Mouse (Mus musculus) induced T-regulatory cell, adult 2 months (primary cell): ENCODE data around the gene Arhgef7.
"Not testable (repeated sequence)": the region's sequence is repeated elsewhere in the genome, so short reads cannot be mapped to it uniquely, and the experiment has no call there.

Experiments used
- DNase-seq: peaks from one replicate; pipeline ENCODE4 v3.0.0-alpha.2; 2012; ENCODE audit warnings: low read depth

Gene Arhgef7

GRCm38 (mm10) chr8:11834691-11835090 lies 107.2 kb downstream of the Arhgef7 start:
- DNase-seq, result no peak

DNA sequence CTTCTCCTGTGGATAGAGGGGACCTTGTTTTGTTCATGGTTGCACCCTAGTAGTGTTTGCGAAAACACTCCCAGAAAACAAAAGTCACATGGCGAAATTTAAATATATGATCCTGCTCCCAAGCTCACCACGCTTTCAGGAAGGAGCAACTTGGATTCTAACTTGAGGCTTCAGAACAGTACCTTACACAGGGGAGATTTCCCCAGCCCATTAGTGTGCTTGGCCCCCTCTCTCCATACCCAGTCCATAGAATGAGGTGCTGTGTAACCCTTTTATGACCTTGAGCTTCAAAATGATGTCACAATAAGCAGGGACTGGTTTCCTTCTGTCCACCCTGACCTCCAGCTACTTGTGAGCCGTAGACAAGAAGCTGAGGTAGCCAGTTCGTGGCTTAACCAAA lies 112.7 kb downstream of the Arhgef7 start, which contains the start of gene Tex29:
Gene Tex29 (plus strand): TSS at position 301 of the 400 bp plus-strand sequence.
- DNase-seq, result no peak

DNA sequence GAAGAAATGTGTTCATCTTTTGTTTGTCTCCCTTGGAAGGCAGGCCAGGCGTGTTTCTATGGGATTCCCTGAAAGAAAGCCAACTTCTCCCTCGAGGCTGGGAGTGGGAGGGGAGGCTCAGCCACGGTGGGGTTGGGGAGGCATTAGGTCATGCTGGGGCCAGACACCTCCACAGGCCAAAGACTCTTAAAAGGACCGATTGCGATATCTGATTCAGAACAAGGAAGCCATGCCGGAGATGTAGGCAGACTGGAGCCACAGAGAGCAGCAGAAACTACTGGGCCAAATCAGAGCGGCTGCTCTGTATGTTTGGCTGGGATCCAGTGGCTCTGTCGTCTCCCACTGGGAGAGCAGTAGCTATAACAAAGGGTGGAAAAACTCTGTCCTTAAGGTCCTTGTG lies 114.0 kb downstream of the Arhgef7 start:
- DNase-seq, result no peak

GRCm38 (mm10) chr8:11842757-11843156 lies 115.2 kb downstream of the Arhgef7 start:
- no peak for DNase-seq

DNA sequence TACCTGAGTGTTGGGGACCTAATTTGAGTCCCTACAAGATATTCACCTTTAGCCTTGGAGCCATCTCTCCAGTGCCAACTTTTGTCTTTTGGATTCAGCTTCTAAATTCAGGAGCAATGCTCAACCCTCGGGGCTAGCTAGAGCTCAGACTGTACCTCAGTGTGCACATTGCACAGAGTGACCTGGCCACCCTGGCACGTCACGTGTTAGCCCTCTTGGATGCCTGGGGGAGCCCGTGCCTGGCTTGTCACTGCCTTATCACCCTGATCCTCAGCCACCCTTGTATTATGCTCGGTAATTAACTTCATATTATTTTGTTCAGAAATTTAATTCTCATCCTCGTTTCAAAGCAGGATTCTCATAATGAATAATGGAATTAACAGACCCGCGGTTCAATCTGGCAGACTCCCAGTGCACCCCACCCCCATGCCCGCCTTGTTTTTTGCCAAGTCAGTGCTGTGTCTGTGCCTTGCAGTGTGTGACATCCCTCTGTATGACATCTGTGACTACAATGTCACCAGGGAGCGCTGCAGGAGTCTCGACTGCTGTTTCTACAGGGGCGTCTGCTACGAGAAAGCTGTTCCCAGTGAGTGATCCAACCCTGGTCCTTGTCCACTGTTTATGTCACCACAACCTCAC lies 116.3 kb downstream of the Arhgef7 start:
- no peak for DNase-seq

DNA sequence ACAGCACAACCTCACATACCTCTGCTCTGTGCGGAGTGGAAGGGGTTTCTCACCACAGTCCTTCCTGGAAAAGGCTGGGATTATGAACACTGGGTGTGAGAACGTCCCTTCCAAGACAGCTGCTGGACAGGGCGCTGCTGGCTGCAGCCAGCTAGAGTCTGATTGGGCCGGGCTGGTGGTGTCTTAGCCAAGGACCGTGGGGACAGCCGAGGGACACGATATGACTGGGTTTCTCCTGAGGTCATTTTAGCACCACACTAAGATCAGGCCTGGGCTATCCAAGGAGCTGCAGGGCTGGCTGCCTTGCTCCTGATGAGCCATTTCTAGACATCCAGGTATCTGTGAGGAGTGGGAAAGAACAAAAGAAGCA lies 116.8 kb downstream of the Arhgef7 start:
- DNase-seq, result no peak

DNA sequence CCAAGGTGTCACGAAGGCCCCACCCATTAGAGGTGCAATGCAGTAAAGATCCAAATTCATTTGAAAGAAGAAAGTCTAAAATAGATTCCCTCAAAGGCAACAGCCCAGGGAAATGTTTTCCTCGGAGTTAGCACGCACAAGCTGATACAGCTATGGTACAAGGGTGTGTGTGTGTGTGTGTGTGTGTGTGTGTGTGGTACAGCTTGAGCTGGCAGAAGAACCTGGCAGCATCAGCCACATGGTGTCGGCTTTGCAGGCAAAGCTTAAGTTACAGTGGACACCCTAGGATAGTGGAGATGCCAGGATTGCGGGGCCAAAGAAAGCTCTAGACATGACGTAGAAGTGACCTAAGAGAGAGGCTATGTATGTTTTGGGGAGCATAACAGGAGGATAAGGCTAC lies 119.3 kb downstream of the Arhgef7 start:
- DNase-seq, result no peak

GRCm38 (mm10) chr8:11867832-11868231 lies 140.3 kb downstream of the Arhgef7 start:
- peak; percentile 4 for DNase-seq

DNA sequence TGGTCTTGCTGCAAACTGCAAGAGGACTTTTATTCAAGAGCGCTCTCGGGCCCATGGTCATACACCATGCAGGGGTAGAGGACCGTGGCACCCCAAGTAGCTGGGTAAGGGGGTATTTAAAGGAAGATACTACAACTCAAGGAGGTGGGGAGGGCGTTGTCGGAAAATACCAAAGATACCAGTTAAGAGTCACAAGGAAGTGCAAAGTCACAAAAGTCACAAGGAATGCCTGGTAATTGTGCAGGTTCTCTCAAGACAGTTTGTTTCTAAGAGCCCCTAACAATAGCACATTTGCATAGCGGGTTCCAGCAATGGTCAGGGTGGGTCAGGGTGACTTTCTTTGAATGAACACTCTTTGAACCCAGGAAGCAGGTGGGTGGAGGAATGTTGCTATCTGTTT lies 146.7 kb downstream of the Arhgef7 start:
- not testable (repeated sequence) for DNase-seq

- no peak for DNase-seq
Measured at GRCm38 (mm10) chr8:11884646-11885045, 157.1 kb downstream of the Arhgef7 start.
